Mouse (Mus musculus): ENCODE results near the gene Nms. TPM values are rescaled to one million over a fixed set of nuclear protein-coding genes. Genes with fewer than 3 reads are reported as not detected.

The Nms gene
- polyA plus RNA-seq, 1 experiment from 2014 or later = not detected

Other genes starting within 250 kb of the Nms start
- gene Lonrf2, start 102.4 kb upstream of the Nms start, polyA plus RNA-seq (2015; fragmentation: Nextera tagmentation; extraction: Ambion mirVana) = 1.4 and 1.6 TPM in 2 replicates
- 12.6 and 12.7 TPM in 2 replicates for gene Chst10, start 41.0 kb upstream of the Nms start, polyA plus RNA-seq (2015; fragmentation: Nextera tagmentation; extraction: Ambion mirVana)
- gene Pdcl3, start 46.5 kb downstream of the Nms start, polyA plus RNA-seq (2015; fragmentation: Nextera tagmentation; extraction: Ambion mirVana) = 165 and 170 TPM in 2 replicates